Mouse (Mus musculus): ENCODE measurements around the gene Slc36a3. TPM values are rescaled to one million over a fixed set of nuclear protein-coding genes. Genes with fewer than 3 reads are reported as not detected.

The Slc36a3 gene
- polyA plus RNA-seq, 1 experiment from 2014 or later = not detected

DNA sequence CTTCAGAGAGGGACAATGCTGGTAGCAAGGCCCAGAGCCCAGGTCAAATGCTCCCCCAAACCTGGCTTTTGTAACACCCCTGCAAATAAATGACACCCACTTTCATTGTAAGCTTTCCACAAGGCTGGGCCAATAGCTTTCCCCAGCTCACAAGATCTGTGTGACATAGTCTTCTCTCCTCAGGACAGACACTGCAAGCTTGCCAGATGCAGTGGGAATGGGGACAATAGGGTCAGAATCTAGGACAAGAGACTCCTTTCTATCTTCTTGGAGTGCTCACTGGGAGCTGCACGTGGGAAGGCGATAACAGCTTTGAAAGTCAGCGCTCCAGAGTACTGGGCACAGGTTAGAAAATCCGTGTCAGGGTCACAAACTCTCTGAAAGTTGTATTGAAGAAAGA lies 72.3 kb downstream of the Slc36a3 start:
- WGBS = 61% methylated on average over 4 of the region's 4 CpGs
- no peak overlapping the region for H3K4me3 ChIP-seq
- no peak overlapping the region for H3K9ac ChIP-seq
- H3K36me3 ChIP-seq = no peaks in the 10 kb centered on the region
- H3K27ac ChIP-seq (replicated peaks) = no peak overlapping the region
- peaks cover 17% of the 10 kb centered on the region for H3K4me1 ChIP-seq (replicated peaks)
- no peak for ATAC-seq (ENCODE audit: low FRiP score, low read depth)
- 0 out of 2 replicates have a peak, but pooled peaks cover 8% of the 10 kb centered on the region for H3K27me3 ChIP-seq
- H3K9me3 ChIP-seq = no peaks in the 10 kb centered on the region
- H3K4me2 ChIP-seq = no peak overlapping the region

DNA sequence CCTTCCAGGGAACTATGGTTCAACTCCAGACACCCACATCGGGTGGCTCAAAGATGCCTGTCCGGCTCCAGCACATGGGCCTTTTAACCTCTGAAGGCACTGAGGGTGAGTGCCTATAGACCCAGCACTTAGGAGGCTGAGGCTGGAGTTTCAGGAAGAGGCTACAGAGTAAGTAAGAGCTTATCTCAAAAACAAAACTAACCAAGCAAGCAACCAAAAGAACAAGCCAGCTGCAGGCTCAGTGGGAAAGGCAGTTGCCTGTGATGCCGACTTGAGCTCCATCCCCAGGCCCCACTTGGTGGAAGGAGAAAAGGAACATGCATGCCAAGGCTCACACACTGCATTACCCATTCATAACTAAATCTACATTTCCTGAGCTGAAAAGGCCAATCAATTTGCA lies 73.0 kb downstream of the Slc36a3 start:
- Histone ChIP-seq H3K9ac (no peak overlapping the region), H3K4me1 (replicated peaks) (peaks cover 17% of the 10 kb centered on the region), H3K27me3 (0 out of 2 replicates have a peak, but pooled peaks cover 8% of the 10 kb centered on the region), H3K4me2 (peak overlapping the region; percentile 90), H3K4me3 (peak overlapping the region; percentile 44), H3K27ac (replicated peaks) (no peak overlapping the region), H3K36me3 (no peaks in the 10 kb centered on the region), H3K9me3 (no peaks in the 10 kb centered on the region)
- no peak for ATAC-seq (ENCODE audit: low FRiP score, low read depth)
- 51% methylated on average over 3 of the region's 3 CpGs for WGBS

DNA sequence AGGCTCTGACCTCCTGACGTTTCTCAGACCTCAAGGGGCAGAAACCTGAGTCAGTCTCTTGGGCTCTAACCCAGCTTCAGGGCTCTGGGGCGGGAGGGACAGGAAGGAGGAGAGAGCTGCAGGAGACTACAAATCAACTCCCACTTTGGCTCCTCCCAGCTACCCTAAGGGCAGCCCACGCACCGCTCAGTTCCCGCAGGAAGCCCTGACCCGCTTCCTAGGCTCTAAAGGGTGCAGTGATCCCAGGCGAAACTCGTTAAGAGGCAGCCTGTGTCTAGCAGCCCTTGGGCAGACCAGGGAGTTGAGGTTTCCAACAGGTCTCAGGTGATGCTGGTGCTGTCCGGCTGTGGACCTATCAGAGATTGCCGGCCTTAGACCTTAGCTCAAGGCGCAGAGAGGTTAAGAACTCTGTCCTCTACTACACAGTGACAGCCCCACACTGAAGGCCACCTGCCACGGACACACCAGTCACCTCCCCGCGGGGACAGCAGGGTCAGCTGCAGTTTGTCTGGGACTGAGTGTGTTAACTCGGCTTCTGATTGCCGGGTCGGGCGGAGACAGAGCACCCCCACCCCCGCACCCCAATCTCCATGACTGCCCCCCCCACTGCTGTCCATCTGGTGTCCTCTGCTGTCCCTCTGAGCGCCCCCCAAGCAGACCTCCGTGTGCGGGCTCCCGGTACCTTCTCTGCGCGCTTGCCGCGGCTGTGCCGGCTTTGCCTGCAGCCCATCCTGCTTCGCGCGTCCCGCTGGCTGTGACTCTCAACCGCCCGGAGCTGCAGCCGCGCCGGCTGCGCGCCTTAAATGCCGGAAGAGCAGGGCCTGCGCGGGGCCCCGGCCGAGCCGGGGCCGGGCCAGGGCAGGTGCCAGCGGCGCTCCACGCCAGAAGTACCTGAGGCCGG lies 73.9 kb downstream of the Slc36a3 start, which contains the start of gene Ccdc69:
Ccdc69 (minus strand) TSS at position 801 of the 901 bp plus-strand sequence.
- H3K4me3 ChIP-seq = peak within 1 kb of the TSS; percentile 44
- H3K4me1 ChIP-seq (replicated peaks) = peaks cover 17% of the 10 kb centered on the region
- H3K9me3 ChIP-seq = no peaks in the 10 kb centered on the region
- H3K27me3 ChIP-seq = 0 out of 2 replicates have a peak, but pooled peaks cover 8% of the 10 kb centered on the region
- peak within 1 kb of the TSS; percentile 90 for H3K4me2 ChIP-seq
- peak; percentile 61 for ATAC-seq (ENCODE audit: low FRiP score, low read depth)
- H3K36me3 ChIP-seq = no peaks in the 10 kb centered on the region
- H3K27ac ChIP-seq (replicated peaks) = no peak within 1 kb of the TSS
- under 1% methylated on average over 49 of the region's 50 CpGs for WGBS
- peak within 1 kb of the TSS; percentile 40 for H3K9ac ChIP-seq

DNA sequence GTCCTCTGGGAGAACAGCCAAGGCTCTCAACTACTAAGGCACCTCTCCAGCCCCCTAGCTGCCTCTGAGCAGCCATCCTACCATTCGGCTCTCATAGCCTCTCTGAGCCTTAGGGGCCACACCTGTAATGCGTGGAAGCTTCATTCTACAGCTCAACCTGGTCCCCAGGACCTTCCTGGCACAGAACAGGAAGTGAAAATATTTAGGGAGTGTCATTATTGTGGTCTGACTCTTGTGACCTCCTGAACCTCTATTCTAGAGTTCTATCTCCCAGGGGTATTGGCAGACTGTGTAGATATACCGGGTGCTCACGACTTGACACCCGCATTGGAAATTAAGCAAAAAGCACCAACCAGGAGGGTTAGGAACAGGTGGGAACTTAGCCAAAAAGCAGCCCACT lies 75.3 kb downstream of the Slc36a3 start:
- Histone ChIP-seq H3K27me3 (0 out of 2 replicates have a peak, but pooled peaks cover 8% of the 10 kb centered on the region), H3K9ac (no peak overlapping the region), H3K36me3 (no peaks in the 10 kb centered on the region), H3K4me2 (no peak overlapping the region), H3K9me3 (no peaks in the 10 kb centered on the region), H3K27ac (replicated peaks) (no peak overlapping the region), H3K4me1 (replicated peaks) (peaks cover 17% of the 10 kb centered on the region), H3K4me3 (no peak overlapping the region)
- ATAC-seq (ENCODE audit: low FRiP score, low read depth) = no peak
- WGBS = 93% methylated on average over 5 of the region's 5 CpGs

DNA sequence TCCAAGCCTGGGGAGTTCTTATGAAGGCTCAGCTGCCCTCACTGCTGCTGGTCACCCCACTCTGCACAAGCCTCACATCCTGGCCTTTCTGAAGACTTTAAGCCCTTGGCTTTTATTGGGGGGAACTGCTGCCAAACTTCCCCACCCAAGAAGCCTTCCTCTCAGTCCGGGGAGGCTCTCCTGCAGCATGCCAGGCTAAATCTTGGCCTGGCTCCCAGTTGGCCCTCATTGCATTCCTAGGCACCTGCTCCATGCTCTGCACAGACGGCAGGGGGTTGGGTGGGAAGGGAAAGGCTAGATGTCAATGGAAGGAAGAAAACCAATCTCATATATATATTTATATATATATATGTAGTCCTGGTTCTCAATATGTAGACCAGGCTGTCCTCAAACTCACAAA lies 75.9 kb downstream of the Slc36a3 start:
- Histone ChIP-seq H3K4me2 (no peak overlapping the region), H3K4me1 (replicated peaks) (peaks cover 17% of the 10 kb centered on the region), H3K36me3 (no peaks in the 10 kb centered on the region), H3K9me3 (no peaks in the 10 kb centered on the region), H3K27me3 (0 out of 2 replicates have a peak, but pooled peaks cover 8% of the 10 kb centered on the region), H3K4me3 (no peak overlapping the region), H3K9ac (no peak overlapping the region), H3K27ac (replicated peaks) (no peak overlapping the region)
- no peak for ATAC-seq (ENCODE audit: low FRiP score, low read depth)
- WGBS = 56% methylated on average over 2 of the region's 2 CpGs

Other genes starting within 250 kb of the Slc36a3 start
- 63.5 and 67.4 TPM in 2 replicates for gene Gpx3, start 249.3 kb downstream of the Slc36a3 start, polyA plus RNA-seq (2015; fragmentation: Nextera tagmentation; extraction: Ambion mirVana)
- 16.3 and 18.6 TPM in 2 replicates for gene Tnip1, start 188.8 kb downstream of the Slc36a3 start, polyA plus RNA-seq (2015; fragmentation: Nextera tagmentation; extraction: Ambion mirVana)
- gene Anxa6, start 118.3 kb downstream of the Slc36a3 start, polyA plus RNA-seq (2015; fragmentation: Nextera tagmentation; extraction: Ambion mirVana) = 58.4 and 67.8 TPM in 2 replicates
- 0.45 and 0.49 TPM in 2 replicates for gene Ccdc69, start 73.6 kb downstream of the Slc36a3 start, polyA plus RNA-seq (2015; fragmentation: Nextera tagmentation; extraction: Ambion mirVana)
- gene Gm2a, start 53.6 kb downstream of the Slc36a3 start, polyA plus RNA-seq (2015; fragmentation: Nextera tagmentation; extraction: Ambion mirVana) = 31.4 and 32.1 TPM in 2 replicates
- 0.71 and 0.88 TPM in 2 replicates for gene Slc36a2, start 33.4 kb upstream of the Slc36a3 start, polyA plus RNA-seq (2015; fragmentation: Nextera tagmentation; extraction: Ambion mirVana)
- gene Slc36a1, start 52.6 kb upstream of the Slc36a3 start, polyA plus RNA-seq (2015; fragmentation: Nextera tagmentation; extraction: Ambion mirVana) = 3.2 and 5.6 TPM in 2 replicates
- gene Fat2, start 184.9 kb upstream of the Slc36a3 start, polyA plus RNA-seq (2015; fragmentation: Nextera tagmentation; extraction: Ambion mirVana) = 0.25 and 0.40 TPM in 2 replicates

Data from hindbrain, embryonic 15.5 days (tissue).